In the genomic region with DNA sequence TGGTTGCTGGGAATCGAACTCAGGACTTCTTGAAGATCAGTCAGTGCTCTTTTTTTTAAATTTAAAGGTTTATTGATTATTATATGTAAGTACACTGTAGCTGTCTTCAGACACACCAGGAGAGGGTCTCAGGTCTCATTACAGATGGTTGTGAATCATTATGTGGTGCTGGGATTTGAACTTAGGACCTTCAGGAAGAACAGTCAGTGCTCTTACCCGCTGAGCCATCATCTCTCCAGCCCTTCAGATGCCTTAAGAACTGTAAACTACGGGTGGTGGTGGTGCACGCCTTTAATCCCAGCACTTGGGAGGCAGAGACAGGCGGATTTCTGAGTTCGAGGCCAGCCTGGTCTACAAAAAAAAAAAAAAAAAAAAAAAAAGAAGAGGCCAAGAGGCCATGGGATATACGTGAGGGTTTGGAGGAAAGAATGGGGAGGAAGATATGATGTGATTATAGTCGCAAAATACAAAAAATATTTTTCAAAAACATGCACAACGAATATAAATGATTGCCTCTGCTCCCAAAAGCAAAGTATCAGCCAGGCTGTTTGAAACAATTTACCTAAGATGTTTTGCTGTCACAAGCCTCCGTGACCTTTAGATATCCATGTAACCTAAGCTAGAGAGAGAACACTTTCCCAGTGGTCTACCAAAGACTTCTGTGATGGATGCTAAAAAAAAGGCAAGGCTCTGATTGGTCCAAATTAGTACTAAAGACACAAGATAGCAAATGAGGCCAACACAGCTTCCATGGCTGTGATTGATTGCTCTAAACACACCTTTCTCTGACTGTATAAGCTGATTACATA, we compare ENCODE assay signal across 8 mouse cellular contexts. TPM values are rescaled to one million over a fixed set of nuclear protein-coding genes. Genes with fewer than 3 reads are reported as not detected.
DNase-seq lines count a peak whose midpoint lies in the region; ATAC-seq and TF ChIP-seq lines count a peak whose summit lies in the region.

No protein-coding gene starts in this region.

- 74% methylated on average over 10 of the region's 10 CpGs for WGBS in lung, postnatal 0 days
- WGBS in hindbrain, embryonic 16.5 days: 73% methylated on average over 10 of the region's 10 CpGs
- WGBS in neural tube, embryonic 13.5 days: 71% methylated on average over 10 of the region's 10 CpGs

- H3K9me3 ChIP-seq in lung, postnatal 0 days (ENCODE audit: low read length): no peaks in the 10 kb centered on the region
- H3K9me3 ChIP-seq in hindbrain, embryonic 16.5 days (ENCODE audit: control insufficient read depth, low read length): no peaks in the 10 kb centered on the region
- no peaks in the 10 kb centered on the region for H3K9me3 ChIP-seq in neural tube, embryonic 13.5 days

- no peaks in the 10 kb centered on the region for H3K4me1 ChIP-seq in lung, postnatal 0 days (ENCODE audit: insufficient read depth, low read depth, low read length)
- H3K4me1 ChIP-seq in hindbrain, embryonic 16.5 days (ENCODE audit: control insufficient read depth, insufficient read depth, low read depth, low read length): no peaks in the 10 kb centered on the region
- peaks cover 5% of the 10 kb centered on the region for H3K4me1 ChIP-seq in neural tube, embryonic 13.5 days (replicated peaks)

- DNase-seq in lung, postnatal 0 days (ENCODE audit: low spot score): no peak
- no peak for DNase-seq in lung, postnatal 10 days
- no peak for DNase-seq in cerebellum, adult 9-11 months
- DNase-seq in left cerebral cortex, postnatal 4 days: no peak
- DNase-seq in cerebellum, adult 8-10 months: no peak

- H3K4me2 ChIP-seq in lung, postnatal 0 days (replicated peaks; ENCODE audit: low read depth, low read length): peak overlapping the region; percentile 48; the same call in 1 of the 2 replicates
- no peak overlapping the region for H3K4me2 ChIP-seq in hindbrain, embryonic 16.5 days (ENCODE audit: low read length)
- H3K4me2 ChIP-seq in neural tube, embryonic 13.5 days: peak overlapping the region; percentile 27; the same call in 1 of the 2 replicates

- intact Hi-C loops in left cerebral cortex, postnatal 4 days (cut with DNase I): no loop called here

- H3K36me3 ChIP-seq in lung, postnatal 0 days (ENCODE audit: insufficient read depth, low read length): peaks cover 8% of the 10 kb centered on the region; the same call in 1 of the 2 replicates
- H3K36me3 ChIP-seq in hindbrain, embryonic 16.5 days (ENCODE audit: control insufficient read depth, insufficient read depth, low read length): peaks cover 10% of the 10 kb centered on the region
- peaks cover 35% of the 10 kb centered on the region for H3K36me3 ChIP-seq in neural tube, embryonic 13.5 days

- no peak overlapping the region for H3K9ac ChIP-seq in lung, postnatal 0 days (replicated peaks; ENCODE audit: low read depth)
- no peak overlapping the region for H3K9ac ChIP-seq in hindbrain, embryonic 16.5 days (ENCODE audit: low read depth, low read length)
- H3K9ac ChIP-seq in neural tube, embryonic 13.5 days: no peak overlapping the region

- no peak for TF ChIP-seq CTCF in lung, postnatal 0 days (IDR thresholded peaks at IDR 0.05)

- no peak for TF ChIP-seq EP300 in lung, postnatal 0 days (IDR thresholded peaks at IDR 0.05)

- H3K27ac ChIP-seq in lung, postnatal 0 days (ENCODE audit: low read length): peak overlapping the region; percentile 91; the same call in 1 of the 2 replicates
- H3K27ac ChIP-seq in hindbrain, embryonic 16.5 days (ENCODE audit: low read depth, low read length): no peak overlapping the region
- peak overlapping the region; percentile 53; the same call in 1 of the 2 replicates for H3K27ac ChIP-seq in neural tube, embryonic 13.5 days (replicated peaks)

- H3K4me3 ChIP-seq in lung, postnatal 0 days (ENCODE audit: low read depth, low read length): no peak overlapping the region; the same call in 1 of the 2 replicates
- H3K4me3 ChIP-seq in hindbrain, embryonic 16.5 days (ENCODE audit: low read length): no peak overlapping the region
- H3K4me3 ChIP-seq in neural tube, embryonic 13.5 days: no peak overlapping the region

- ATAC-seq in lung, postnatal 0 days: no peak
- ATAC-seq in common myeloid progenitor, adult 5-6 weeks (replicated peaks; ENCODE audit: low read depth, poor library complexity, severe bottlenecking): peak; percentile 5; the same call in 1 of the 2 replicates
- ATAC-seq in hindbrain, embryonic 16.5 days: peak; percentile 89; the same call in 1 of the 2 replicates
- ATAC-seq in neural tube, embryonic 13.5 days (ENCODE audit: low read depth): no peak; the same call in none of the 2 replicates

- no peaks in the 10 kb centered on the region for H3K27me3 ChIP-seq in lung, postnatal 0 days (replicated peaks; ENCODE audit: insufficient read depth, low read length)
- H3K27me3 ChIP-seq in hindbrain, embryonic 16.5 days (replicated peaks; ENCODE audit: control insufficient read depth, insufficient read depth, low read length): no peaks in the 10 kb centered on the region
- H3K27me3 ChIP-seq in neural tube, embryonic 13.5 days: no peaks in the 10 kb centered on the region

RNA-seq across cellular contexts. Expression of gene Trappc6b, which starts 21.9 kb away (rescaled TPM):
- 139 and 143 TPM in 2 replicates for polyA plus RNA-seq in lung, postnatal 0 days (2015; fragmentation: Nextera tagmentation; extraction: Ambion mirVana)
- total RNA-seq in common myeloid progenitor, adult 5-6 weeks (2017): 53.2 and 63.2 TPM in 2 replicates
- polyA plus RNA-seq in hindbrain, embryonic 16.5 days (2015; fragmentation: Nextera tagmentation; extraction: Ambion mirVana): 150 and 173 TPM in 2 replicates
- 161 and 166 TPM in 2 replicates for polyA plus RNA-seq in neural tube, embryonic 13.5 days (2015; fragmentation: Nextera tagmentation; extraction: Ambion mirVana)
- total RNA-seq in left cerebral cortex, postnatal 4 days (2021): 10 to 100 TPM; 93.2 to 99.6 TPM

RNA-seq across cellular contexts. Expression of gene Gemin2, which starts 26.2 kb away (rescaled TPM):
- 11.0 and 13.3 TPM in 2 replicates for polyA plus RNA-seq in lung, postnatal 0 days (2015; fragmentation: Nextera tagmentation; extraction: Ambion mirVana)
- 20.3 and 20.6 TPM in 2 replicates for total RNA-seq in common myeloid progenitor, adult 5-6 weeks (2017)
- polyA plus RNA-seq in hindbrain, embryonic 16.5 days (2015; fragmentation: Nextera tagmentation; extraction: Ambion mirVana): 13.5 and 14.1 TPM in 2 replicates
- polyA plus RNA-seq in neural tube, embryonic 13.5 days (2015; fragmentation: Nextera tagmentation; extraction: Ambion mirVana): 15.6 and 19.6 TPM in 2 replicates
- total RNA-seq in left cerebral cortex, postnatal 4 days (2021): 1 to 10 TPM; 6.5 to 7.0 TPM

RNA-seq across cellular contexts. Expression of gene Pnn, which starts 27.3 kb away (rescaled TPM):
- 40.5 and 47.3 TPM in 2 replicates for polyA plus RNA-seq in lung, postnatal 0 days (2015; fragmentation: Nextera tagmentation; extraction: Ambion mirVana)
- 134 and 140 TPM in 2 replicates for total RNA-seq in common myeloid progenitor, adult 5-6 weeks (2017)
- polyA plus RNA-seq in hindbrain, embryonic 16.5 days (2015; fragmentation: Nextera tagmentation; extraction: Ambion mirVana): 76.2 and 82.2 TPM in 2 replicates
- polyA plus RNA-seq in neural tube, embryonic 13.5 days (2015; fragmentation: Nextera tagmentation; extraction: Ambion mirVana): 83.2 and 95.0 TPM in 2 replicates
- total RNA-seq in left cerebral cortex, postnatal 4 days (2021): 10 to 100 TPM; 59.9 to 65.4 TPM

RNA-seq across cellular contexts. Expression of gene Sec23a, which starts 27.5 kb away (rescaled TPM):
- 29.0 and 33.7 TPM in 2 replicates for polyA plus RNA-seq in lung, postnatal 0 days (2015; fragmentation: Nextera tagmentation; extraction: Ambion mirVana)
- total RNA-seq in common myeloid progenitor, adult 5-6 weeks (2017): 19.0 and 21.7 TPM in 2 replicates
- 106 and 108 TPM in 2 replicates for polyA plus RNA-seq in hindbrain, embryonic 16.5 days (2015; fragmentation: Nextera tagmentation; extraction: Ambion mirVana)
- polyA plus RNA-seq in neural tube, embryonic 13.5 days (2015; fragmentation: Nextera tagmentation; extraction: Ambion mirVana): 101 and 110 TPM in 2 replicates
- total RNA-seq in left cerebral cortex, postnatal 4 days (2021): 100 to 1,000 TPM; 148 to 151 TPM

RNA-seq across cellular contexts. Expression of gene Mia2, which starts 56.2 kb away (rescaled TPM):
- polyA plus RNA-seq in lung, postnatal 0 days (2015; fragmentation: Nextera tagmentation; extraction: Ambion mirVana): 78.9 and 79.3 TPM in 2 replicates
- 131 and 162 TPM in 2 replicates for total RNA-seq in common myeloid progenitor, adult 5-6 weeks (2017)
- polyA plus RNA-seq in hindbrain, embryonic 16.5 days (2015; fragmentation: Nextera tagmentation; extraction: Ambion mirVana): 32.8 and 33.7 TPM in 2 replicates
- polyA plus RNA-seq in neural tube, embryonic 13.5 days (2015; fragmentation: Nextera tagmentation; extraction: Ambion mirVana): 46.2 and 46.3 TPM in 2 replicates
- 10 to 100 TPM; 32.1 to 33.1 TPM for total RNA-seq in left cerebral cortex, postnatal 4 days (2021)

Comparison
In these comparisons a context has a peak if more than half of its experiments do, and no peak if none do; other contexts are left out.
1. ATAC-seq: peak in common myeloid progenitor, adult 5-6 weeks (single experiment) and hindbrain, embryonic 16.5 days (single experiment); none in lung, postnatal 0 days (single experiment) and neural tube, embryonic 13.5 days (single experiment).